Mouse (Mus musculus): ENCODE data around the gene BC051019.

Gene BC051019

DNA sequence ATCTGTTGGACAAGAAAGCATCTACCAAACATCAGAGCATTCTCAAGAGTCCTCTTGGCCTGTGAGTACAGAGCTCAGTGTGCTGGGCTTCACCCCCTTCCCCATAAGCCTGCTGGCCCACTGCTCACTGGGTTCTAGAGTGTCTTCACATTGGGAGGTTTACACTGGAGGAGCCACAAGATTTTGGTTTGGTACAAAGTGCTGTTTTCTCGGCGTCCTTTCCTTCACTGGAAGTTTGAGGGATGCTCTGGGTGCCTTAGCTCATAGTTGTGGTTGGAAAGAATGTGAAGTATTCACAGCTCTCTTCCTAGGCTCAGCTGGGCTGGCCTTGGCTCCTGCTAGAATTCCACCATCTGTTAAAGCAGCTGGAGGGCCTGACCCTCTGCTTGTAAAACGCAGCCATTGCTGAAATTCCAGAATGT lies 14.7 kb downstream of the BC051019 start:
- DNase-seq (ENCODE audit: low spot score in 2 of 2), result no peak

DNA sequence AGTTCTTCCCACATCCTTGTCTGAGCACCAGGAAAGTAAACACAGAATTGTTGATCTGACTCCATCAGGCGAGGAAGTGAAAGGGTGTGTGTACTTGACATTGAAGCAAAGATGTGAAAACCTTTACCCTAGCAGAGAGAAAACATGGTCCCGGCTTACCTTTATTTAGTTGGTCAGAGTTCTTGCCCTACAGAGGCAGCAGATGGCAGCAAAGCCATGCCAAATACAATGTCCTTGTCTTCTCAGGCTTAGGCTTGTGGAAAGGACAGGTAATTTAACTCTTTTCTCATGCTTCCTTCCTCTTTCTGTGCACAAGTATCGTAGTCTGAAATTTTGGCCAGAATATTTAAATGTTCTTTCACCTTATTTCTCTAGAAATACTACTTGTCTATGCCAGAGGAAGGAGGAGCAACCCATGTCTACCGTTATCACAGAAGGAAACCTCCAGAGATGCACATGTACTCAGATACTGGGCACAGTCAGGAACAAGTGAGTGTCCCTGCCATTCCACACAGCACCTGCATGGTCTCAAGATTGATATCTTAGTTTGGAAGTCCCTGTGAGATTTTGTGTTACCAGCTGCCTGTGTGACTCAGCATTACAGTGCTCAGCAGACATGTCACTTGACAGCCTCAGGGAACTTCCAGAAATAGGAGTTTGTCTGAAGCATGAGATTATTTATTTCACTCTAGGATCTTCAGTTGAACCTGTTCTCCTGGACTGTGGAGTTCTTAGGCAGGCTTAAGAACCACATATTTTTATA lies 16.4 kb downstream of the BC051019 start:
- DNase-seq (ENCODE audit: low spot score in 2 of 2), result peak in 1 of 2 experiments; percentile 31

DNA sequence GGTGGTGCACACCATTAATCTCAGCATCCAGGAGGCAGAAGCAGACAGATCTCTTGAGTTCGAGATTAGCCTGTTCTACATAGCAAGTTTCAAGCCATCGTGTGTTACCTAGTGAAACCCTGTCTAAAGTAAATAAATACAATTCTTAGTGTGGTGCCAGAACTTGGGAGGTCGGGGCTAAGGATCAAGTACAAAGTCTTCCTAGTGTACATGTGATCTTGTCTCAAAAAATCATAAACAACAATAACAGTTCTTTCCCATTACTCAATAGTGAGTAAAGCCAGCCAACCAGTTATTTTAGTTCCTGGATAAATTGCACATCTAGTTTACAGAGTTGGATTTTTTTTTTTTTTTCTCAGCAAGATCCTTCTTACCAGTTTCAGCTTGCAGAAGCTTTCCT lies 19.2 kb downstream of the BC051019 start:
- DNase-seq (ENCODE audit: low spot score in 2 of 2), result no peak

DNA sequence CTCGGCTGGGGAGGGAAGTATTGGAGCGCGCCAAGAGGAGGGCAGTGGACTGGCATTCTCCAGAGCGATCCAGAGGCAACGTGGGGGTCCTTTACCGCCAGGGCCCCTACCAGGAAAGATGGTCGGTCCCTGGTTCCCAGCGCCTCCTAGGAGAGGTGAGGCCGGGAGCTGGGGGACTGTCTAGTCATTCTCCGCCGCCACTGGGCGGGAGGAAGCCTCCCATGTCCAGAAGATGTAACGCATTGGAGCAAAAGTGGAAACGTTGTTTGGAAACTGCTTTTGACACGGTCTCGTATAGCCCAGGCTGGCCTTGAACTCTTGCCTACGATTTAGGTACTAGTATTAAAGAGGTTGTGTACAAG lies 19.7 kb downstream of the BC051019 start:
- no peak for DNase-seq (ENCODE audit: low spot score in 2 of 2)

DNA sequence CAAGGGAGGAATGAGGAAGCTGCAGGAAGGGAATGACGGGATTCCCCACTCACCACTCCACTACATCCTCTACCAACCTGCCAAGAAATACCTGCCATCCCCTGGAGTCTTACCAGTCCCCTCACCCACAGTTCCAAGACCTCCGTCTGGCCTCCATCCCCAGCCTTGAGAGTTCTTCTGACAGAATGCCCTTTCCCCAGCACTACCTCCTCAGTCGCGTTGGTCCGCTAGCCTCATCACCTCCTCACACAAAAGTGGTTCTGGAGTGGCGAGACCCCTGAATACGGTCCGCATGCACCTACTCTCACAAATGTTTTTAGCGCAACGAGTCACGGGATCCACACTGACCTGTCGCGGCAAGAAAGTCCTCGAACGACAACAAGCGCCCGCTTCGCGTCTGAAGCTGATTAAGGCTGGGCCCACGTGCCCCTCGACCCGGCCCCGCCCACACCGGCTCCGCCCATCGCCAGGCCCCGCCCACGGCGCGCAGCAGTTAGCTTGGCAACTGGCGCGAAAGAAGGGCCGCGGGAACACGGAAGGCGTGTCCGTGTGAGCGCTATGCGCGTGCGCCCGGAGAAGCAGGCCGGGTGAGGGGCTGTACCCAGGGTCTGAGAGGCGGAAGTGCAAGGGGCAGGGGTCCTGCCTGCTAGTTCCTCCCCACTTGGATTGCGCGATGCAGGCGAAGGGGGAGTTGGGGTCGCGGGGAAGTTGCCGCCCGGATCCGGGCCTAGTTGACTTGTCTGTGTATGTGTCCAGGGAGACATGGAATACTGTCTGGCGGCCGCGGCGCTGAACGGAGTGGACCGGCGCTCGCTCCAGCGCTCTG lies 20.2 kb downstream of the BC051019 start, which contains the start of the genes St5 and Akip1:
St5 (minus strand) TSS at position 416 of the 826 bp plus-strand sequence.
Akip1 (plus strand) TSS at position 501 of the 826 bp plus-strand sequence.
- peak; percentile 98 to 99 for DNase-seq (ENCODE audit: low spot score in 2 of 2)

DNA sequence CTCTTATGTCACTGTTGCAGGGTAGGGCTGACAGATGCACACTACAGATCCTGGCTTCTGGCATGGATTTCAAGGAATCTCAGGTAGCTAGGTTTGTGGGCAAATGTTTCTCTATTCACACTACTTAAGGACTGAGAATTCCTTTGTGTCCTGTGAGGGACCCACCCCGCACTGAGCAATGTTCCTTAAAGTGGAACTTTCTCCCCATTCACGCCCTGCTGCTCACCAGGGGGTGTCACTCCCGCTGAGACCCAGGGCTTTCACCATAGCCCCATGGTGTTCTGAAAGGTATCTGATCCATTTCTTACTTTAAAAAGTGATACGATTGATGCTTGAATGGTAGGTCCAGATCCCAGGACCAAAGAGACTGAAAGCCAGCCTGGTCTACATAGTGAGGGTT lies 20.9 kb downstream of the BC051019 start:
- no peak for DNase-seq (ENCODE audit: low spot score in 2 of 2)

DNA sequence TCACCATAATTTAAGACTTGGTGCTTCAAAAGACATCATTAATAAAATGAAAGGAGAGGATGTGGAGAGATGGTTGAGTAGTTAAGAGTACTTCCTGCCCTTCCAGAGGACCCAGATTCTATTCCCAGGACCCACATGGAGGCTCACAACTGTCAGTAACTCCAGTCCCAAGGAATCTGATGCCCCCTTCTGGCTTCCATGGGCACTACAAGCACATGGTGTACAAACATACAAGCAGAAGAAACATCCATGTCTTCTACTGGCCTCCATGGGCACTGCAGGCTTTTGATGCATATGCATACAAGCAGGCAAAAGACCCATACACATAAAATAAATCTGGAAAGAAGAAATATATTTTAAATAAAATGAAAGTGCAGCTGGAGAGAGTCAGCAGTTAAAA lies 23.4 kb downstream of the BC051019 start:
- DNase-seq (ENCODE audit: low spot score in 2 of 2), result no peak

DNA sequence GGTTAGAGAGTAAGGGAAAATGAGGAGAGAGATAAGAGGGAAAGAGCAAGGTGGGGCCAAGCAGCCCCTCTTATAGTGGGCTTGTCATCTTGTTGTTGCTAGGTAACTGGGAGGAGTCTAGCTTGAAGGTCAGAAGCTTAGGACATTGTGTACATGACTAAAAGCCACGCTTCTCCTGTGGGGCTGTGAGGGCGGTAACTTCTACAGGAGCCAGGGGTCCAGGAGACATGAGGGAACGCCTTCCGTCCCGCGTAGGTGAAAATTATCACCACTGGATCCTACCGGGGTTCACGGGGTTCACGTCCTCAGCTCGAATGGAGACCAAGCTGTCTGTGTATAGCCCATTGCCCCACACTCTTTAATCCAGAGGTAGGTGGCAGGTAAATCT lies 28.3 kb downstream of the BC051019 start:
- no peak for DNase-seq (ENCODE audit: low spot score in 2 of 2)

DNA sequence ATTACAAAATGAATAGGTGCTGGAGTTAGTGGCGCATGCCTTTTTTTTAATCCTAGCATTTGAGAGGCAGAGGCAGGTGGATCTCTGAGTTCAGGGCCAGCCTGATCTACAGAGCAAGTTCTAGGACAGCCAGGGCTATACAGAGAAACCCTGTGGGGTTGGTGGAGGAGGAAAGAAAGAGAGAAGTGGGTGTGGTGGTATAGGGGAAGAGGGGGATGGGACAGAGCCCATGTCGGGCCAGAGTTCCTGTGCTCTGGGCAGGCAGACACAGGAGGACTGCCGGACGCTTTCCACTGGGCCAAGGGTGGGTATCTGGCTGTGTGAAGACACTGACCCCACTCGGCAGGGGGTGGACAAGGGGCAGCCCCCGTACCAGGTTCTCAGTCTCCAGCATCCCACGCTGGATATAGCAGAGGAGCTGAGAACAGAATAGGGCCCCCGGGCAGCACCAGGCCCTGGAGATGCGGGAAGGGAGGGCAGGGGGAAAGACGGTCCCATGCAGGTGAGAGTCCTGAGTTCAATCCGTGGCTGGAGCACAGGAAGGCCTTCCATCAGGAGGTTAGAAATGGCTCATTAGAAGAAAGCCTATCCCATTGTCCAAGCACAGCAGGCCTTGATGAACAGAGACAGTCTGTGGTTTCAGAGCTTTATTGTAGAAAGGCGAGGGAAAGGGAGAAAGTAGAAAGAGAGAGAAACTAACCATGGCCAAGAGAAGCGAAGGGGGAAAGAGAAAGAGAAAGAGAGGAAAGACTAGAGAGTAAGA lies 28.9 kb downstream of the BC051019 start:
- no peak for DNase-seq (ENCODE audit: low spot score in 2 of 2)

DNA sequence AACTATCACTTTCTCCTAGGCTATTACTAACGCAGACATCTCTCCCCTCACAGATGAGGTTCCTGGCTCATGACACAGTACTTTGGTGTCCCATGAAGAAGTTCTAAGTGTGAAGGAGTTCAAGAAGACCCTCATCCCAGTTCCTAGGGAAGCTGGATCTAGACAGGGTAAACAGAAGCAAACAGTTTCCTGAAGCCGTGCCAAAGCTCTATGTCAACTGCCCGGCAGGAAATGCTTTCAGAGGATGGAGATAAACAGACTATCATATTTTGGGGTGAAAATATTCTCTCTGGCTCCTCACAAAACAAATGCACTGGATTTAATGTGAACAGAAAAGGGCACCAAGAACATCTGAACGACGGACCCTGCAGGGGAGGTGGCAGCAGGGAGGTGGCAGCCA lies 32.7 kb downstream of the BC051019 start:
- DNase-seq (ENCODE audit: low spot score in 2 of 2), result no peak

DNA sequence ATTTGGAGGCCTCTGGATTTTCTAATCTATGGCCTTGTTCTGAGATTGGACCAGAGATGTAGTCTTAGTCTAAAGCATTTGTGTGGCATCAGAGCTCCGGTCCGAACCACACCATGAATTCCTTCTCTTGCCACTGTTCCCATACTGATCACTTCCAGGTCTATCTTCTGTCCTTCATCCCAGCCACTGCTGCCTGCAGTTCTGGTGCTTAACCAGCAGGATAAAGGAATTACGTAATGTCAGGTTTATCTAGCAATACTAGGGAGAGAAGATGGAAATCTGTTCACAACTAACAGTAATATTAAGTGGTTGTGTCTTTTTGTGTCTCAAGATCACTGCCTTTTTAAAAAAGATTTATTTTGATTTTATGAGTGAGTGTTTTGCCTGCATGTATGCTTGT lies 33.5 kb downstream of the BC051019 start:
- DNase-seq (ENCODE audit: low spot score in 2 of 2), result no peak

DNA sequence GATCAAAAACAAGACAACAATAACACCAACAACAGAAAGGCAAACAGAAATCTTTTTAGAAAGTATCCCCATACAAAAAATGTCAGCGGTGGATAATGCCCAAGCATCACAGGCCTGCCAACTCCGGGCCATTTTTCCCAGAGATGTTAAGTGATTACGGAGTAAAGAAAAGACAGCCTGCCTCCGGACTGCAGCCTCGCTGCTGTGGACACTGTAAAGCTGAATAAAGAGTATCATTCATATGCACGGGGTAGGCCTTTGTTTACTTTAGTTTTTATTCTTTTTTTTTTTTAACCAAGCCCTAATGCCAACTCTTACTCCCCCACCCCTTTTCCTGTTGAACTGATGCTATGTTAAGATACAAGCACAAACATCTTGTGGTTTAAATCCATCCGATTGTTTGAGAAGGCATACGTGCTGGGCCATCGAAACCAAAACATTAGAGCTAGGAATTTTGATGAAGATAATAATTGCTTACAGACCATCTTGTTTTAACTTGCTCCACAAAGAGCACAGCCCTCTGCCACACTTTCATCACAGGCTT lies 37.0 kb downstream of the BC051019 start:
- no peak for DNase-seq (ENCODE audit: low spot score in 2 of 2)

DNA sequence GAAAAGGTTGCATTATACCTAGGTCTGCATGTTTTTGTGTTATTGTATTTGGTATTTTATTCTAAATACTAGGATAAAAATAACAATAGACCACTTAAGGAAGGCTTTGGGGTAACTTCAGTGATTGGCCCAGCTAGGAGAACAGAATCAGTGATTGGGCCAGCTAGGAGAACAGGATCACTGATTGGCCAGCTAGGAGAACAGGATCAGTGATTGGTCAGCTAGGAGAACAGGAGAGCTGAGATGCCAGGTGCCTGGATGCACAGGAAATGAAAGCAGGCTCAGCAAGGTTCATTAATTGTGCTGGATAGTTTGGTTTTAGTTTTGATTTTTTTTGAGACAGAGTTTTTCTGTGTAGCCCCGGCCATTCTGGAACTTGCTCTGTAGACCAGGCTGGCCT lies 42.8 kb downstream of the BC051019 start:
- no peak for DNase-seq (ENCODE audit: low spot score in 2 of 2)

DNA sequence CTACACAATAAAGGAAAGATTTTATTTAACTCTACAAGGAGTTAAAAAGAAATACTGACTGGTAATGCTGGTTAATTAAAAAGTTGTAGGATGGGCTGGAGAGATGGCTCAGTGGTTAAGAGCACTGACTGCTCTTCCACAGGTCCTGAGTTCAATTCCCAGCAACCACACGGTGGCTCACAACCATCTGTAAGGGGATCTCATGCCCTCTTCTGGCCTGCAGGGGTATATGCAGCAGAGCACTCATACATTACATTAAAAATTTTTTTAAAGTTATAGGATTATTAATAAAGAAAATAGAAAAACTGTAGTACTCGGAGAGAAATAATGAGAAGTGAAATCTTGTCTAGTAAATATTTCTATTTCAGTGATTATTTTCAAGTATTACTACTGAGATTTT lies 43.4 kb downstream of the BC051019 start:
- DNase-seq (ENCODE audit: low spot score in 2 of 2), result no peak

DNA sequence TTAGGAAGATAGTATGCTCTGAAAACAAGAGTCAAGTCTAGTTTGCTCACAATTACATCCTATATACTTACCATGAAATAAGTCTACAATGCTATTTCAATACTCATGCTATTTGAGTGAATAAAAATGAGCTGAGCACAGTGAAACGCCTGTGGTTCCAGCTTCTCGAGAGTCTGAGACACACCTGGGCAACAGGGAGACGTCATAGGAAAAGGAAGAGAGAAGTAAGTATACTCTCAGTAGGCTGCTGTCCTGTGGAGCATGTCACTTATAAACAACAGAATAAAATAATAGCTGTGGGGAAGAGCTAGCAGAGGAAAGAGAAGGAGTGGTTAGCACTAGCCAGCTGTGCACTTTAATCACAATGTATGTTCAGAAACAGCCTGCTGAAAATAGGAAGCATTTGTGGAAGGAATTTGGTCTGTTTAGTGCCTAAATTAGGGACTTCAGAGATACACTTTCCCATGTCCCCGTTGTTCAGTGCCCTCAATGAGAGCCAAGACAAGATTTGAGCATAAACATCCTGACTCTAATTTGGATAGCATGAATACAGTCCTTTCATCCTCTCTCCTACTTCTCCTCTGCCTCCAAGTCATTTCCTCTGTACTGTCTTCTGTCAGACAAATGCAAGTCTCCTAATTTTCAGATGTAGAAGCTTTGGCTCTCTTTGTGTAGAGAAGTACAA lies 48.6 kb downstream of the BC051019 start:
- no peak for DNase-seq (ENCODE audit: low spot score in 2 of 2)

DNA sequence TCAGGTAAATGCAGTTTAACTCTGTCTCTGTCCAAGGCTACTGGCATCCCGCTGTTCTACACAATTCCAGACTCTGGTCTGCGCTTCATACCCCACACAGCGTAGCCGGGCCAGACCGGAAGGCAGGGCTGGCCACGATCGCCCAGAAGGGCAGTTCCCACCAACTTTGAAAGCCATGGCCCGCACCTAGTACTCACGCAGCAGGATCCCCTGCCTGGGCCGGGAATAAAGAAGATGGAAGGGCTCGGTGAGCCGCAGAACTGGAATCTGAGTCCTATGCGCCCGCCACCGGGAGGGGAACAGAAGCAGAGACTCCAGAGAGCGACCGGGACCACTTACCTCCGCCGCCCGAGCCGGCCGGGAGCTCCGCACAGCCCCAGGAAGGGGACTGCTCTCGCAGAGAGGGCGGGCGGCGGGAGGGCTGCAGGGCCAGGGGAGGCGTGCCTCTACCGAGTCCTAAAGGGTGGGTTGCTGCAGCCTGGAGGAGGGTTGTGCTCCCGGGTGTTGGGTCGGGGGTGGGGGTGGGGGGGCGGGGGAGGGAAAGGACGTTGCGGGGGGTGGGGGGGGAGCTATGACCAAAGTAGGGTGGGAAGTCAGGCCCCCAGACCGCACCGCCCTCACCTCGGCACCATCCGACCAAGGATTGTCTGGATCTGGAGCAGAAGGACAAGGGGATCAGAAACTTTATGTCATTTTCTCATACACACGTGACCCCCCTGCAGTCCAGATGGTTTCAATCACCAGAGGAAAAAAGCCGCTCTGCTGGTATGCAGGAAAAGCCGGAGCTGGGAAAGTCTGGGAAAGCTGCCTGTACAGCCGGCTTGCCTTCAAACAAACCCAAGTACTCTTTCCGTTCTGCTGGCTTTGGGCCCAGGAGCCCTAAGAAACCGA lies 51.8 kb downstream of the BC051019 start:
- DNase-seq (ENCODE audit: low spot score in 2 of 2), result peak; percentile 30 to 72

DNA sequence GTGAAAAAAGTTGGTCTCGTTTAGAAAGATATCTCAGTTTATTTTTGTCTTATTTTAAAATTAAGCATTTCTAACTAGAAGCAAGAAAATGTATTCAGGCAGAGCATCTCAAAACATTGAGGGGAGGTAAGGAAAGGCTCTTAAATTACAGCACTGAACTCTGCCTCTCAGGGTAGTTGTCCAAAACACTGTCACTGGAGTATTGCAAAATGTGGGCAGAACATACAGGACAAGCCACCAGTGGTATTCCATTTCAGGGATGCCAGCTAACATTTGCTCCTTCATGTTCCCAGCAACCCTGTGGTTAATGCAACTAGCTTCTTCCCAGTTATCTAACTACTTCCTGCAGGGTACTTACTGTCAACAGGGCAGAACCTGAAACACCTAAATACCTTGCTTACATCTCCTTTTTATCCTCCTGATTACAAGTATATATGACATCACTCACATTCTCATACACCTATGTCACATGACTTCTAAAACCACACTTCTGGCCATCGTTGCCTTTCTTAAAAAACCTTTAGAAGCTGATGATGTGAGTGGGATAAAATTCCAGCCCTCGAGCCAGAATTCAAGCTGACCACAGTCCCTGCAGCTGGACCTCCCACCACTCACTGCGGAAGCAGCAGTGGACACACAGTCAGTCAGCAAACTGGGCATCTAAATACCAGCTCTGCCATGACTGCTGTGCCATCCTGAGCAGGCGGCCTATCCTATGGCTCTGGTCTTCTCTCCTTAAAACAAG lies 54.1 kb downstream of the BC051019 start:
- DNase-seq (ENCODE audit: low spot score in 2 of 2), result no peak

DNA sequence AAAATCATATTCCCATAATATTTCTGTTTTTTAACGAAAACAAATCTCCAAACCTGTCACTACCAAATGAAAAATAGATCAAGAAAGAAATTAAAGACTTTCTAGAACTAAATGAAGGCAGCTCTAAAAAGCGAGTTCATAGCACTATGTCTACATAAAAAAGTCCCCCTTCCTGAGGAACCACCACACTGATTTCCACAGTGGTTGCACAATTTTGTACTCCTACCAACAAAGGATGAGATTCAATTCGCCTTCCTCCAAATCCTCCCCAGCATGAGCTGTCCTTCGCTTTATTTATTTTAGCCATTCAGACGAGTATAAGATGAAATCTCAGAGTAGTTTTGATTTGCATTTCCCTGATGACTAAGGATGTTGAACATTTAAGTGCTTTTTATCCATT lies 57.0 kb downstream of the BC051019 start:
- DNase-seq (ENCODE audit: low spot score in 2 of 2), result no peak

DNA sequence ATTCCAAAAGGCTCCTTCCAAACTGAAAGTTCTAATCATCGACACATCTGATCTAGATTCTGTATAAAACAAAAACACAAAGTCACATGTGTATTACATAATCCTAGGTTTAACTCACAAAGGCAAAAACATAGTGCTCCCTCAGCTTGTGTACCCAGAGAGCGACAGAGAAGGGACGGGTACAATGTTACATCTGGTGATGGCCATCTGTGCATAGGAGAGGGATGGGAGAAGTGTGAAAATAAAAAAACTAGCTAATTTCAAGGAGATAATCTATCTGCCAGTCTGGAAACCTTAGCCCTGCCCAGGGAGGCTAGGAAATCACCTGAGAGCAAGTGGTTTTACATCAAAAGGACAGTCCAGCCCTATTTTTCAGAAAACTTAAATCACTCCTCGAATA lies 61.0 kb downstream of the BC051019 start:
- DNase-seq (ENCODE audit: low spot score in 2 of 2), result no peak

Measured in spleen, postnatal 4 days (tissue).